Mouse (Mus musculus): ENCODE results near the gene Spout1. TPM values are rescaled to one million over a fixed set of nuclear protein-coding genes. Genes with fewer than 3 reads are reported as not detected.
"Not testable (repeated sequence)": the region's sequence is repeated elsewhere in the genome, so short reads cannot be mapped to it uniquely, and the experiment has no call there.

The Spout1 gene
- polyA plus RNA-seq, 1 experiment from 2014 or later: 67.3 TPM

- Histone ChIP-seq H3K9me3 (replicated peaks; ENCODE audit: control insufficient read depth, low read length, poor library complexity, severe bottlenecking) (0 out of 2 replicates have a peak, but pooled peaks cover 2% of the 10 kb centered on the region), H3K36me3 (ENCODE audit: control insufficient read depth, insufficient read depth, low read length) (no peaks in the 10 kb centered on the region), H3K4me1 (ENCODE audit: control insufficient read depth, insufficient read depth, low read length) (peaks cover 4% of the 10 kb centered on the region; the same call in 1 of the 2 replicates), H3K4me3 (ENCODE audit: low read depth, low read length) (no peak overlapping the region), H3K27me3 (ENCODE audit: control insufficient read depth, insufficient read depth, low read depth, low read length) (no peaks in the 10 kb centered on the region), H3K4me2 (ENCODE audit: low read length) (no peak overlapping the region), H3K9ac (ENCODE audit: low read depth, low read length) (no peak overlapping the region), H3K27ac (ENCODE audit: low read length) (no peak overlapping the region)
- no peak for ATAC-seq
- 61% methylated on average over 4 of the region's 4 CpGs for WGBS
These were observed 11.6 kb downstream of the Spout1 start for GRCm38 (mm10) chr2:30166677-30167076.

GRCm38 (mm10) chr2:30164340-30164932, 13.8 kb downstream of the Spout1 start:
- H3K4me3 ChIP-seq (ENCODE audit: low read depth, low read length): no peak overlapping the region
- no peak for ATAC-seq
- no peaks in the 10 kb centered on the region for H3K36me3 ChIP-seq (ENCODE audit: control insufficient read depth, insufficient read depth, low read length)
- H3K4me2 ChIP-seq (ENCODE audit: low read length): no peak overlapping the region
- H3K27me3 ChIP-seq (ENCODE audit: control insufficient read depth, insufficient read depth, low read depth, low read length): no peaks in the 10 kb centered on the region
- WGBS: 66% methylated on average over 9 of the region's 9 CpGs
- no peak overlapping the region for H3K9ac ChIP-seq (ENCODE audit: low read depth, low read length)
- no peaks in the 10 kb centered on the region for H3K4me1 ChIP-seq (ENCODE audit: control insufficient read depth, insufficient read depth, low read length)
- H3K27ac ChIP-seq (ENCODE audit: low read length): no peak overlapping the region
- 0 out of 2 replicates have a peak, but pooled peaks cover 2% of the 10 kb centered on the region for H3K9me3 ChIP-seq (replicated peaks; ENCODE audit: control insufficient read depth, low read length, poor library complexity, severe bottlenecking)

GRCm38 (mm10) chr2:30161809-30162208, 16.4 kb downstream of the Spout1 start:
- no peak overlapping the region for H3K9ac ChIP-seq (ENCODE audit: low read depth, low read length)
- ATAC-seq: no peak
- no peaks in the 10 kb centered on the region for H3K4me1 ChIP-seq (ENCODE audit: control insufficient read depth, insufficient read depth, low read length)
- no peak overlapping the region for H3K4me3 ChIP-seq (ENCODE audit: low read depth, low read length)
- no peak overlapping the region for H3K27ac ChIP-seq (ENCODE audit: low read length)
- no peaks in the 10 kb centered on the region for H3K36me3 ChIP-seq (ENCODE audit: control insufficient read depth, insufficient read depth, low read length)
- 0 out of 2 replicates have a peak, but pooled peaks cover 2% of the 10 kb centered on the region for H3K9me3 ChIP-seq (replicated peaks; ENCODE audit: control insufficient read depth, low read length, poor library complexity, severe bottlenecking)
- no peak overlapping the region for H3K4me2 ChIP-seq (ENCODE audit: low read length)
- H3K27me3 ChIP-seq (ENCODE audit: control insufficient read depth, insufficient read depth, low read depth, low read length): no peaks in the 10 kb centered on the region

GRCm38 (mm10) chr2:30159871-30160270, 18.4 kb downstream of the Spout1 start:
- H3K36me3 ChIP-seq (ENCODE audit: control insufficient read depth, insufficient read depth, low read length); H3K9me3 ChIP-seq (replicated peaks; ENCODE audit: control insufficient read depth, low read length, poor library complexity, severe bottlenecking); H3K4me1 ChIP-seq (ENCODE audit: control insufficient read depth, insufficient read depth, low read length); H3K4me3 ChIP-seq (ENCODE audit: low read depth, low read length); H3K27ac ChIP-seq (ENCODE audit: low read length); ATAC-seq; H3K27me3 ChIP-seq (ENCODE audit: control insufficient read depth, insufficient read depth, low read depth, low read length); H3K9ac ChIP-seq (ENCODE audit: low read depth, low read length); H3K4me2 ChIP-seq (ENCODE audit: low read length): not testable (repeated sequence)
- 88% methylated on average over 6 of the region's 10 CpGs for WGBS

- H3K4me2 ChIP-seq (ENCODE audit: low read length): no peak overlapping the region
- H3K9ac ChIP-seq (ENCODE audit: low read depth, low read length): no peak overlapping the region
- H3K9me3 ChIP-seq (replicated peaks; ENCODE audit: control insufficient read depth, low read length, poor library complexity, severe bottlenecking): no peaks in the 10 kb centered on the region
- ATAC-seq: no peak
- H3K4me1 ChIP-seq (ENCODE audit: control insufficient read depth, insufficient read depth, low read length): no peaks in the 10 kb centered on the region
- peaks cover 24% of the 10 kb centered on the region for H3K36me3 ChIP-seq (ENCODE audit: control insufficient read depth, insufficient read depth, low read length)
- WGBS: 82% methylated on average over 8 of the region's 8 CpGs
- H3K4me3 ChIP-seq (ENCODE audit: low read depth, low read length): no peak overlapping the region
- H3K27ac ChIP-seq (ENCODE audit: low read length): no peak overlapping the region
- H3K27me3 ChIP-seq (ENCODE audit: control insufficient read depth, insufficient read depth, low read depth, low read length): no peaks in the 10 kb centered on the region
These were observed 25.6 kb downstream of the Spout1 start for GRCm38 (mm10) chr2:30152616-30153015.

- no peaks in the 10 kb centered on the region for H3K4me1 ChIP-seq (ENCODE audit: control insufficient read depth, insufficient read depth, low read length)
- H3K9ac ChIP-seq (ENCODE audit: low read depth, low read length): no peak overlapping the region
- H3K9me3 ChIP-seq (replicated peaks; ENCODE audit: control insufficient read depth, low read length, poor library complexity, severe bottlenecking): no peaks in the 10 kb centered on the region
- WGBS: 91% methylated on average over 11 of the region's 11 CpGs
- no peak for ATAC-seq
- peaks cover 31% of the 10 kb centered on the region for H3K36me3 ChIP-seq (ENCODE audit: control insufficient read depth, insufficient read depth, low read length)
- no peak overlapping the region for H3K27ac ChIP-seq (ENCODE audit: low read length)
- H3K4me2 ChIP-seq (ENCODE audit: low read length): no peak overlapping the region
- no peak overlapping the region for H3K4me3 ChIP-seq (ENCODE audit: low read depth, low read length)
- no peaks in the 10 kb centered on the region for H3K27me3 ChIP-seq (ENCODE audit: control insufficient read depth, insufficient read depth, low read depth, low read length)
These were observed 26.4 kb downstream of the Spout1 start for GRCm38 (mm10) chr2:30151840-30152239.

DNA sequence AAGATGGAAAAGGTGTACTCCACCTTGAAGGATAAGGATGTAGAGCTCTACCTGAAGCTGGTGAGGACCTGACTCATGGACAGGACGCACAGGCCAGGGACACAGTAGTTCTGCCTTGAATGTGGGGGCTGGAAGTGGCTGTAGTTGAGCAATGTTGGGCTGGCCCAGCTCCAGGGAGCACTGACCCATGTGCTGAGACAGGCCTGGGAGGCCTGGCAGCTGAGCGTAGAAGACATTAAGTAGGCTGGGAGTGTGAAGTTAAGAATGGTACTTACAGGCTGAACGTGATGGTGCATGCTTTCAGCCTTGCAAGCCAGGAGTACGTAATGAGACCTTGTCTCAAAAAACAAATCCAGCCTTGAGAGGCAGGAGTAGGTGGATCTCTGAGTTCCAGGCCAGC, 30.8 kb downstream of the Spout1 start:
- Histone ChIP-seq H3K36me3 (ENCODE audit: control insufficient read depth, insufficient read depth, low read length) (peaks cover 57% of the 10 kb centered on the region), H3K4me2 (ENCODE audit: low read length) (no peak overlapping the region), H3K4me3 (ENCODE audit: low read depth, low read length) (no peak overlapping the region), H3K9me3 (replicated peaks; ENCODE audit: control insufficient read depth, low read length, poor library complexity, severe bottlenecking) (no peaks in the 10 kb centered on the region), H3K27ac (ENCODE audit: low read length) (no peak overlapping the region), H3K9ac (ENCODE audit: low read depth, low read length) (no peak overlapping the region), H3K27me3 (ENCODE audit: control insufficient read depth, insufficient read depth, low read depth, low read length) (no peaks in the 10 kb centered on the region), H3K4me1 (ENCODE audit: control insufficient read depth, insufficient read depth, low read length) (no peaks in the 10 kb centered on the region)
- WGBS: 93% methylated on average over 4 of the region's 4 CpGs
- no peak for ATAC-seq

DNA sequence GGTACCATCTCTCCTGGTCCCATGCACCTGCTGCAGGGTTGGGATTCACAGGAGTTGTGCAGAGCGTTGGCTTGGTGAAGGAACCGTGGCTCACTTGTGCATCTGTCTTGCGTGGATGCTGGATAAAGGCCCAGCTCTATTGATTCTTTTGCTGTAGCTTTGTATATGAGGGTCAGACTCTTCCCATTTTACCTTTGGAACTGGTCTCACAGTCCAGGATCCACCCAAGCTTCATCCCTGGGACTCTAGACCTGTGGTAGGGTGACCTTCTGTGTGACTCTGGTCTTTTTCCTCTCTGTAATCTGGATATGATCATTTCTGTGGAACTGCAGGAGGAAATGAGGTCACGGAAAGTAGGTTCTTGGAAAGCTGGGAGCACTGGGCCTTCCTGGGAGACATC, 33.8 kb downstream of the Spout1 start:
- 95% methylated on average over 4 of the region's 4 CpGs for WGBS
- Histone ChIP-seq H3K36me3 (ENCODE audit: control insufficient read depth, insufficient read depth, low read length) (peaks cover 66% of the 10 kb centered on the region), H3K4me2 (ENCODE audit: low read length) (no peak overlapping the region), H3K27ac (ENCODE audit: low read length) (no peak overlapping the region), H3K9ac (ENCODE audit: low read depth, low read length) (no peak overlapping the region), H3K27me3 (ENCODE audit: control insufficient read depth, insufficient read depth, low read depth, low read length) (no peaks in the 10 kb centered on the region), H3K4me1 (ENCODE audit: control insufficient read depth, insufficient read depth, low read length) (no peaks in the 10 kb centered on the region), H3K9me3 (replicated peaks; ENCODE audit: control insufficient read depth, low read length, poor library complexity, severe bottlenecking) (no peaks in the 10 kb centered on the region), H3K4me3 (ENCODE audit: low read depth, low read length) (no peak overlapping the region)
- no peak for ATAC-seq

GRCm38 (mm10) chr2:30140021-30140420, 38.2 kb downstream of the Spout1 start:
- H3K27me3 ChIP-seq (ENCODE audit: control insufficient read depth, insufficient read depth, low read depth, low read length); H3K4me3 ChIP-seq (ENCODE audit: low read depth, low read length); H3K27ac ChIP-seq (ENCODE audit: low read length); H3K9me3 ChIP-seq (replicated peaks; ENCODE audit: control insufficient read depth, low read length, poor library complexity, severe bottlenecking); H3K4me2 ChIP-seq (ENCODE audit: low read length); H3K9ac ChIP-seq (ENCODE audit: low read depth, low read length); H3K4me1 ChIP-seq (ENCODE audit: control insufficient read depth, insufficient read depth, low read length); ATAC-seq: not testable (repeated sequence)
- WGBS: 94% methylated on average over 4 of the region's 4 CpGs
- H3K36me3 ChIP-seq (ENCODE audit: control insufficient read depth, insufficient read depth, low read length): peaks cover 47% of the 10 kb centered on the region
